Mouse (Mus musculus): ENCODE measurements around the gene Rpusd3. TPM values are rescaled to one million over a fixed set of nuclear protein-coding genes. Genes with fewer than 3 reads are reported as not detected.
A peak's percentile ranks its signal among the peaks of the same experiment; 100 is the strongest.

Rpusd3 gene
- polyA plus RNA-seq, 1 experiment from 2014 or later = 28.1 TPM

GRCm38 (mm10) chr6:113442087-113442441 is 22.9 kb upstream of the Rpusd3 start:
- peak; percentile 30; the same call in 1 of the 2 replicates for ATAC-seq (ENCODE audit: low FRiP score)
- Histone ChIP-seq H3K4me3 (replicated peaks) (peak overlapping the region; percentile 68), H3K9ac (peak overlapping the region; percentile 90), H3K36me3 (replicated peaks) (peaks cover 17% of the 10 kb centered on the region), H3K27me3 (no peaks in the 10 kb centered on the region), H3K4me1 (peaks cover 9% of the 10 kb centered on the region), H3K27ac (no peak overlapping the region), H3K4me2 (peak overlapping the region; percentile 88), H3K9me3 (no peaks in the 10 kb centered on the region)
- WGBS = 41% methylated on average over 9 of the region's 9 CpGs

- Histone ChIP-seq H3K27me3 (no peaks in the 10 kb centered on the region), H3K9me3 (no peaks in the 10 kb centered on the region), H3K4me3 (replicated peaks) (no peak overlapping the region), H3K27ac (no peak overlapping the region), H3K4me2 (no peak overlapping the region), H3K36me3 (replicated peaks) (peaks cover 9% of the 10 kb centered on the region), H3K9ac (no peak overlapping the region), H3K4me1 (peaks cover 9% of the 10 kb centered on the region)
- no peak for ATAC-seq (ENCODE audit: low FRiP score)
- 51% methylated on average over 7 of the region's 7 CpGs for WGBS
Observed at GRCm38 (mm10) chr6:113441147-113441680, 22.1 kb upstream of the Rpusd3 start.

DNA sequence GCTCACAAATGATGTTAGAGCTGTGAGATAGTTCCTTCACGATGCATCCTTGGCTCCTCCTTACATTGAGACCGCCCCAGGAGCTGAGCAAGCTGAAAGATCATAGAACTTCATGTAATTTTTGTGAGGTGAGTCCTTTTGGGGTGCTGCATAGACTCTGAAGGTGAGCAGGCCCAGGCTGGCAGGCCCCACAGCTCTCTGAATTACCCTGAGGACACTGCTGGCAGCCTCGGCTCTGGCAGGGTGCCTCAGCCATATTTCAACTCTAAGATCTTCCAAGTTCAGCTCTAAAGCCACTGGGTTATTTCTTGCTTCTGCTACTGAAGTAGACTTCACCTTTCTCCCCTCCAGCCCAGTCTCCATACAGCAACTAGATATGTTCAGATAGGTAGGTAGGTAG is 21.5 kb upstream of the Rpusd3 start:
- H3K27ac ChIP-seq = no peak overlapping the region
- no peaks in the 10 kb centered on the region for H3K9me3 ChIP-seq
- H3K36me3 ChIP-seq (replicated peaks) = peaks cover 6% of the 10 kb centered on the region; the same call in 1 of the 2 replicates
- H3K4me2 ChIP-seq = no peak overlapping the region
- H3K27me3 ChIP-seq = no peaks in the 10 kb centered on the region
- 86% methylated on average over 3 of the region's 3 CpGs for WGBS
- H3K4me1 ChIP-seq = peaks cover 9% of the 10 kb centered on the region
- ATAC-seq (ENCODE audit: low FRiP score) = no peak
- no peak overlapping the region for H3K9ac ChIP-seq
- H3K4me3 ChIP-seq (replicated peaks) = no peak overlapping the region

DNA sequence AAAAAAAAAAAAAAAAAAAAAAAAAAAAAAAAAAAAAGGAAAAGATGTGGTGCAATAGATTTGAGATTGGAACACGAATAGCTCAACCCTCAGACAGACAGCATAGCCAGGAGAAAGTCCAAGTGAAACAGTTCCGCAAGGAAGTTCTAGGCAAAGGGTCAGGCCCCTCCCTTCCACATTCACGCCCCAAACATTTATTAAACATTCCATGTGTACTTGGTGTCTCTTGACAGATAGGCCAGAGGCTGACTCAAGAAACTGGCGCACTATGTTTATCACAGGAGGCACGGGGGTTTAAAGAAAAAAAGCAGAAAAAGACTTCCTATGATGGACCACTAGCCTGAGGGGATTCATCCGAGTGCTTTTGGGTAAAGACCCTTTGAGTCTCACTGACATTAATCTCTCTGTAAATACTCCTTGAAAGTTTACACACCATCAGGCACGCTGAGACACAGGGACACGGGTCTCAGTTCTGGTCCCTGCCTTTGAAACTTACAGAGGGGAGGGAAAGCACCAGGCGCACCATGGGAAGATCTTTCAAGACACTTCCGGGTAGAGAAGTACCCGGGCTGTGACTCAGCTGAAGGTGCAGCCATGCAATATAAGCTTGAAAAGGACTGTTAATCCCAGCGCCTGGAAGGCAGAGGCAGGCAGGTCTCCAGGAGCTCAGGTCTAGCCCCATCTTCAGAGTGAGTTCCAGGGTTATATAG is 19.7 kb upstream of the Rpusd3 start:
- Histone ChIP-seq H3K4me3 (replicated peaks) (no peak overlapping the region), H3K36me3 (replicated peaks) (no peaks in the 10 kb centered on the region), H3K9ac (no peak overlapping the region), H3K27ac (no peak overlapping the region), H3K9me3 (no peaks in the 10 kb centered on the region), H3K27me3 (no peaks in the 10 kb centered on the region), H3K4me1 (peaks cover 9% of the 10 kb centered on the region), H3K4me2 (no peak overlapping the region)
- no peak for ATAC-seq (ENCODE audit: low FRiP score)
- WGBS = 68% methylated on average over 12 of the region's 12 CpGs

GRCm38 (mm10) chr6:113437135-113437534 is 18.0 kb upstream of the Rpusd3 start:
- ATAC-seq (ENCODE audit: low FRiP score) = no peak
- no peak overlapping the region for H3K27ac ChIP-seq
- H3K4me1 ChIP-seq = no peaks in the 10 kb centered on the region
- H3K27me3 ChIP-seq = no peaks in the 10 kb centered on the region
- no peaks in the 10 kb centered on the region for H3K36me3 ChIP-seq (replicated peaks)
- H3K4me2 ChIP-seq = no peak overlapping the region
- 79% methylated on average over 12 of the region's 12 CpGs for WGBS
- H3K4me3 ChIP-seq (replicated peaks) = no peak overlapping the region
- H3K9me3 ChIP-seq = no peaks in the 10 kb centered on the region
- no peak overlapping the region for H3K9ac ChIP-seq

DNA sequence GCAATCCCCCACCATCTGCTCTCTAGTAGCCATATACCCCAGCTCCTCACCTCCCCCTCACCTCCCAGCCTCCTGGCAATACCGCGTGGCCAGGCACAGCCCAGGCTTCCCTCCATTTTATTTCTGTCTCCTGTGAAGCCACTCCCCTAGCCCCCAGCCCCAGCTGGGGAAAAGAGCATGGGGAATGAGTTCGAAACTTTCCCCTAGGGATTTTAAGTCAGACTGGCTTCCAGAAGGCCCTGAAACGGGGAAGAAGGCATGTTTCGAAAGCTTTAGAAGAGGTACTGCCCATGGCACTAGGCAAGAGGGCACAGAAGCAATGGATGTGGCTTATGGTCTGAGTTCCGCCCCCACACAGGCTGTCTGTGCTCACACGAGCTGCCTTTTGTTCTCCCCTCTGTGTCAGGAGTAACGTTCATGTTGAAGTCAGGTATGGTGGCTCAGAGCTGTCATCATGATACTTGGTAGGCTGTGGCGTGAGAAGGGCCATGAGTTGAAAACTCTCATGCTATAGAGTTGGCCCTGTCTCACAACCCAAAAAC is 16.6 kb upstream of the Rpusd3 start, which contains the start of gene Cidec:
Gene Cidec (minus strand): TSS at position 97 of the 542 bp plus-strand sequence.
- Histone ChIP-seq H3K27ac (no peak within 1 kb of the TSS), H3K36me3 (replicated peaks) (no peaks in the 10 kb centered on the region), H3K9ac (no peak within 1 kb of the TSS), H3K4me1 (no peaks in the 10 kb centered on the region), H3K4me2 (no peak within 1 kb of the TSS), H3K4me3 (replicated peaks) (no peak within 1 kb of the TSS), H3K9me3 (no peaks in the 10 kb centered on the region), H3K27me3 (no peaks in the 10 kb centered on the region)
- ATAC-seq (ENCODE audit: low FRiP score) = no peak
- WGBS = 80% methylated on average over 9 of the region's 9 CpGs

DNA sequence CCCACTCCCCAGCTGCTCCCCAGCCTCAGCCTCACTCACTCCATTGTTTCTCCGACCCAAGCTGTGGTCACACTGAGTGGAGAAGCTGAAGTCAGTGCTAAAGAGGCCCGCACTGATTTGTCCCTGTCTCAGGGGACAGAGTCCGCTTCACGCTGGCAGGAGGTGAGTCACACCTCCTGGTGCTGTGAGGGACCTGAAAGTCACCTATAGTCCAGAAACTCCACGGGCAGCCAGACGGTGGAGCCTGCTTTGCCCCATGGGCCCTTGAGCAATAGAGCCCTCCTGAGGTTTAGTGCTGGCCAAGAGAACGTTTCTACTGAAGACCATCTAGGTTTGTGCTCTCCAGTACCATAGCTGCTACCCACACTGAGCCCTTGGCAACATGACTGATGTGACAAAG is 15.6 kb upstream of the Rpusd3 start:
- Histone ChIP-seq H3K4me1 (no peaks in the 10 kb centered on the region), H3K27ac (no peak overlapping the region), H3K4me3 (replicated peaks) (no peak overlapping the region), H3K9me3 (no peaks in the 10 kb centered on the region), H3K27me3 (no peaks in the 10 kb centered on the region), H3K36me3 (replicated peaks) (no peaks in the 10 kb centered on the region), H3K4me2 (no peak overlapping the region), H3K9ac (no peak overlapping the region)
- 79% methylated on average over 7 of the region's 7 CpGs for WGBS
- ATAC-seq (ENCODE audit: low FRiP score) = no peak

DNA sequence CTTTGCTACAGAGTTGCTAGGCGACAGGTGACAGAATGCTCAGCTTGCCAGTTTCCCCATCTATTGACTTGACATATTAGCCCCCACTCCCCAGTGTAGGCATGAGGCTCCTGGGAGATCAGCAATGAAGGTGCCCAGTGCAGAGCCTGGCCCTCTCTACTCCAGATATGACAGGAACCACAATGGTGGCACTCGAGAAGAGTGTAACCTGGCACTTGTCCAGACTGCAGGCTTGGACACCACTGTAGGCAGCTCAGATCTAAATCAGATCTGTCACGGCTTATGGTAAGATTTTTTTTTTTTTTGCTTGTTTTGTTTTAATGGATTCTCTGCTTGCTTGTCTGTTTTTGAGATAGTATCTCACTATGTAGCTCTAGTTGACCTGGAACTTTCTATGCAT is 14.5 kb upstream of the Rpusd3 start:
- ATAC-seq (ENCODE audit: low FRiP score) = no peak
- Histone ChIP-seq H3K4me3 (replicated peaks) (no peak overlapping the region), H3K9me3 (no peaks in the 10 kb centered on the region), H3K27me3 (no peaks in the 10 kb centered on the region), H3K27ac (no peak overlapping the region), H3K4me2 (no peak overlapping the region), H3K36me3 (replicated peaks) (no peaks in the 10 kb centered on the region), H3K9ac (no peak overlapping the region), H3K4me1 (no peaks in the 10 kb centered on the region)
- 85% methylated on average over 3 of the region's 3 CpGs for WGBS

DNA sequence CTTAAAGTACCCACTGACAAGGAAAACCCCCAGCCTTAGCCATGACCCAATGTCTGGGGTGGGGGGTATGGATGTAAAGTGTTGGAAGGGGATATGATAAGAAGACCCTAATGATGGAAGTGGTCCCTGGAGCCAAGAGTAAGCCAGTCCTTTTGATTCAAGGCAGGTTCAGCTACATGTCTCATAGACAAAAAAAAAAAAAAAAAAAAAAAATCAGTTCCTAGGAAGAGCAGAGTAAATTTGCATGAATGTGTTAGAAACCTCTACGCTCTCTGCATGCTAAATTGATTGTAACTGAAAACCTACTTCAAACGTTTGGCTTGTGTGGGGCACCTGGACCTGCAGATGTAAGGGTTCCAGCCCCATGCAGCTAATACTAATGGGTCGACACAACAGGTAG is 12.7 kb upstream of the Rpusd3 start:
- Histone ChIP-seq H3K36me3 (replicated peaks) (no peaks in the 10 kb centered on the region), H3K27me3 (no peaks in the 10 kb centered on the region), H3K9me3 (peaks cover 6% of the 10 kb centered on the region; the same call in 1 of the 2 replicates), H3K4me1 (no peaks in the 10 kb centered on the region), H3K9ac (no peak overlapping the region), H3K4me2 (no peak overlapping the region), H3K4me3 (replicated peaks) (no peak overlapping the region), H3K27ac (no peak overlapping the region)
- 76% methylated on average over 3 of the region's 3 CpGs for WGBS
- ATAC-seq (ENCODE audit: low FRiP score) = no peak

DNA sequence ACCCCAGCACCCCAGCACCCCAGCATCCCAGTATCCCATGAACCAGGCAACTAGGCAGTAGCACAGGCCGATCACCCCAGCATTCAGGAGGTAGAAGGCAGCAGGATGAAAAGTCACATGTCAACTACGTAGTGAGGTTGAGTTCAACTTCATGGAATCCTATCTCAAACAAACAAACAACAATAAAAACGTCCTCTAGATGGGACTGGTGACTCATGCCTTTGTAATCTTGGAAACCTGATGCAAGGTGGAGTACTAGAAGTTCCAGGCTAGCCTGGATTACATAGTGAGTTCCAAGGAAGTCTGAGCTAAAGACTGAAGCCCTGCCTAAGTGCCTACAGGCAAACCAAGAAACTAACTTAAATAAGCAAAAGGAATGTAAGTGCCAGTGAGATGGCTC is 11.7 kb upstream of the Rpusd3 start:
- no peaks in the 10 kb centered on the region for H3K36me3 ChIP-seq (replicated peaks)

GRCm38 (mm10) chr6:113429965-113430364 is 10.8 kb upstream of the Rpusd3 start:
- no peaks in the 10 kb centered on the region for H3K27me3 ChIP-seq
- no peaks in the 10 kb centered on the region for H3K36me3 ChIP-seq (replicated peaks)
- no peak overlapping the region for H3K9ac ChIP-seq
- ATAC-seq (ENCODE audit: low FRiP score) = no peak
- no peaks in the 10 kb centered on the region for H3K4me1 ChIP-seq
- H3K27ac ChIP-seq = no peak overlapping the region
- H3K4me3 ChIP-seq (replicated peaks) = no peak overlapping the region
- H3K9me3 ChIP-seq = peaks cover 6% of the 10 kb centered on the region; the same call in 1 of the 2 replicates
- 80% methylated on average over 3 of the region's 3 CpGs for WGBS
- H3K4me2 ChIP-seq = no peak overlapping the region

More for the DNA sequence above, 11.7 kb upstream of the Rpusd3 start:
- H3K9me3 ChIP-seq = peaks cover 6% of the 10 kb centered on the region; the same call in 1 of the 2 replicates
- no peak for ATAC-seq (ENCODE audit: low FRiP score)
- H3K27ac ChIP-seq = no peak overlapping the region
- no peaks in the 10 kb centered on the region for H3K4me1 ChIP-seq
- H3K4me3 ChIP-seq (replicated peaks) = no peak overlapping the region
- WGBS = 71% methylated on average over 3 of the region's 3 CpGs
- no peak overlapping the region for H3K4me2 ChIP-seq
- H3K9ac ChIP-seq = no peak overlapping the region
- H3K27me3 ChIP-seq = no peaks in the 10 kb centered on the region

GRCm38 (mm10) chr6:113428006-113428405 is 8.9 kb upstream of the Rpusd3 start:
- H3K27ac ChIP-seq = no peak overlapping the region
- H3K4me3 ChIP-seq (replicated peaks) = no peak overlapping the region
- H3K36me3 ChIP-seq (replicated peaks) = no peaks in the 10 kb centered on the region
- H3K9me3 ChIP-seq = peaks cover 6% of the 10 kb centered on the region; the same call in 1 of the 2 replicates
- no peaks in the 10 kb centered on the region for H3K27me3 ChIP-seq
- no peak for ATAC-seq (ENCODE audit: low FRiP score)
- no peak overlapping the region for H3K9ac ChIP-seq
- no peaks in the 10 kb centered on the region for H3K4me1 ChIP-seq
- no peak overlapping the region for H3K4me2 ChIP-seq
- WGBS = 94% methylated on average over 16 of the region's 16 CpGs

GRCm38 (mm10) chr6:113427397-113427796 is 8.3 kb upstream of the Rpusd3 start:
- ATAC-seq (ENCODE audit: low FRiP score) = no peak
- H3K27ac ChIP-seq = no peak overlapping the region
- H3K4me3 ChIP-seq (replicated peaks) = no peak overlapping the region
- H3K9ac ChIP-seq = no peak overlapping the region
- H3K4me2 ChIP-seq = no peak overlapping the region
- H3K36me3 ChIP-seq (replicated peaks) = no peaks in the 10 kb centered on the region
- H3K27me3 ChIP-seq = no peaks in the 10 kb centered on the region
- peaks cover 6% of the 10 kb centered on the region; the same call in 1 of the 2 replicates for H3K9me3 ChIP-seq
- no peaks in the 10 kb centered on the region for H3K4me1 ChIP-seq
- 63% methylated on average over 3 of the region's 3 CpGs for WGBS
